Mouse (Mus musculus): ENCODE data around the gene Phyhipl.

Gene Phyhipl

GRCm38 (mm10) chr10:70635261-70635660 lies 20.5 kb downstream of the Phyhipl start:
- DNase-seq (ENCODE audit: low read depth, low spot score): no peak

- DNase-seq (ENCODE audit: low read depth, low spot score): no peak
Measured at GRCm38 (mm10) chr10:70631142-70631541, 24.6 kb downstream of the Phyhipl start.

- DNase-seq (ENCODE audit: low read depth, low spot score): no peak
Measured at GRCm38 (mm10) chr10:70623461-70623860, 32.3 kb downstream of the Phyhipl start.

- DNase-seq (ENCODE audit: low read depth, low spot score): no peak
Measured at GRCm38 (mm10) chr10:70616377-70616776, 39.4 kb downstream of the Phyhipl start.

- DNase-seq (ENCODE audit: low read depth, low spot score): no peak
Measured at GRCm38 (mm10) chr10:70611633-70612032, 44.1 kb downstream of the Phyhipl start.

GRCm38 (mm10) chr10:70599925-70600305 lies 55.9 kb downstream of the Phyhipl start:
- DNase-seq (ENCODE audit: low read depth, low spot score): no peak

GRCm38 (mm10) chr10:70599126-70599924 lies 56.4 kb downstream of the Phyhipl start:
- no peak for DNase-seq (ENCODE audit: low read depth, low spot score)

GRCm38 (mm10) chr10:70598516-70599125 lies 57.1 kb downstream of the Phyhipl start:
- no peak for DNase-seq (ENCODE audit: low read depth, low spot score)

- no peak for DNase-seq (ENCODE audit: low read depth, low spot score)
Measured at GRCm38 (mm10) chr10:70598081-70598515, 57.7 kb downstream of the Phyhipl start.

GRCm38 (mm10) chr10:70594007-70594406 lies 61.8 kb downstream of the Phyhipl start:
- no peak for DNase-seq (ENCODE audit: low read depth, low spot score)

- DNase-seq (ENCODE audit: low read depth, low spot score): no peak
Measured at GRCm38 (mm10) chr10:70586876-70587405, 68.8 kb downstream of the Phyhipl start.

- DNase-seq (ENCODE audit: low read depth, low spot score): no peak
Measured at GRCm38 (mm10) chr10:70584171-70584570, 71.6 kb downstream of the Phyhipl start.

- DNase-seq (ENCODE audit: low read depth, low spot score): no peak
Measured at GRCm38 (mm10) chr10:70581556-70582211, 74.1 kb downstream of the Phyhipl start.

- DNase-seq (ENCODE audit: low read depth, low spot score): peak; percentile 4
Measured at GRCm38 (mm10) chr10:70563636-70564035, 92.1 kb downstream of the Phyhipl start.

- DNase-seq (ENCODE audit: low read depth, low spot score): no peak
Measured at GRCm38 (mm10) chr10:70552531-70552930, 103.2 kb downstream of the Phyhipl start.

- no peak for DNase-seq (ENCODE audit: low read depth, low spot score)
Measured at GRCm38 (mm10) chr10:70542857-70543256, 112.9 kb downstream of the Phyhipl start.

GRCm38 (mm10) chr10:70540456-70541195 lies 115.1 kb downstream of the Phyhipl start:
- no peak for DNase-seq (ENCODE audit: low read depth, low spot score)

GRCm38 (mm10) chr10:70539251-70539650 lies 116.5 kb downstream of the Phyhipl start:
- DNase-seq (ENCODE audit: low read depth, low spot score): no peak

GRCm38 (mm10) chr10:70537694-70538093 lies 118.1 kb downstream of the Phyhipl start:
- no peak for DNase-seq (ENCODE audit: low read depth, low spot score)

- DNase-seq (ENCODE audit: low read depth, low spot score): no peak
Measured at GRCm38 (mm10) chr10:70535401-70535800, 120.4 kb downstream of the Phyhipl start.

GRCm38 (mm10) chr10:70534571-70534970 lies 121.2 kb downstream of the Phyhipl start:
- no peak for DNase-seq (ENCODE audit: low read depth, low spot score)

GRCm38 (mm10) chr10:70533986-70534385 lies 121.8 kb downstream of the Phyhipl start:
- no peak for DNase-seq (ENCODE audit: low read depth, low spot score)
